Mouse (Mus musculus): ENCODE data around the gene Tmcc3. TPM values are rescaled to one million over a fixed set of nuclear protein-coding genes. Genes with fewer than 3 reads are reported as not detected.

Gene Tmcc3
- total RNA-seq, 1 experiment, result 7.0 TPM

DNA sequence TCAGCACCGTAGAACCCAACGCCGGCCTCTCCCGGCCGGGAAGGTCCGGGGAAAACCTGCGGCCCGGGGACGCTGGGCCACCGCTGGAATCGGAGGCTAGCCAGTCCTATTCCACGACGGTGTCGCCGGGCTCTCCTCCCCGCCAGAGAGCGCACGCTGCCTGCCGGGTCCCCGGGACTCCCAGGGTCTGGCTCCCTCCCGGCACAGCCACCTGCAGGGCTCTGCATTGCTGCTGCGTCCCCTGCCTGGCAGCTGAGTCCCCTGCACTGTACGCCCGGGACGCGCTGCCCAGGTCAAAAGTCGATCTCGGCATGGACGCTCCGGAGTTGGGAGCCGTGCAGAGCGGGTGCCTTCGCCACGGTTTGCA is 203.4 kb downstream of the Tmcc3 start:
- in situ Hi-C loops (cut with MboI; ENCODE audit: low sequenced_read_pairs in 2 of 2, unreplicated experiment in 2 of 2), result no loop called here
- peak overlapping the region; percentile 69 for H3K9ac ChIP-seq (ENCODE audit: insufficient read depth, low read depth, low read length, poor library complexity, severe bottlenecking)
- TF ChIP-seq HCFC1 (IDR thresholded peaks at IDR 0.05; ENCODE audit: borderline replicate concordance, insufficient read depth, low read length), result no peak
- peak overlapping the region; percentile 68 to 86 for H3K4me3 ChIP-seq (ENCODE audit: insufficient read depth in 1 of 2, low read depth in 1 of 2, low read length in 2 of 2, poor library complexity in 1 of 2, severe bottlenecking in 1 of 2)
- no peaks in the 10 kb centered on the region for H3K9me3 ChIP-seq (ENCODE audit: control insufficient read depth, insufficient read depth, low read depth, low read length)
- no peak overlapping the region for H3K27ac ChIP-seq (ENCODE audit: insufficient read depth, low read depth, low read length, poor library complexity, severe bottlenecking)
- no peaks in the 10 kb centered on the region for H3K4me1 ChIP-seq (ENCODE audit: control insufficient read depth in 2 of 2, insufficient read depth in 2 of 2, low read length in 2 of 2, poor library complexity in 1 of 2)
- DNase-seq (ENCODE audit: low read depth, low spot score), result no peak
- H3K36me3 ChIP-seq (ENCODE audit: control insufficient read depth, insufficient read depth, low read length, poor library complexity, severe bottlenecking), result no peaks in the 10 kb centered on the region

DNA sequence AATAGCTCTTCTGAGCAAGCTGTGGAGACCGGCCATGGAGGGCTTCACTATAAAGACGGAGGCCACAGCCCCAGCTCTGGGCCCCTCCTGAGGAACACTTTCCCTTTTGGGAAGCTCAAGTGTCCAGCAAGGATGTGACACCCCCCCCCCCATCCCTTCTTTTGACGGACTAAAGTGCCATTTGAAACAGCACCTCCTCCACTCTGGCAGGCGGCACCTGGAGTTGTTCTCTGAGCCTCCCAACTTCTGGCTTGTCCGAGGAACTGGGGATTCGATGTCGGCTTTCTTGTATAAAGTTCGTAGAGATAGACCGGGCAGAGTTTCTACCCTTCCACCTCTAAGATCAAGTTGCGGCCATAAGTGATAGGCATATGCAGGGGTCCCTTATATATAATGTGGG is 203.8 kb downstream of the Tmcc3 start:
- peak overlapping the region; percentile 69; the same call in 1 of the 2 replicates for H3K9ac ChIP-seq (ENCODE audit: insufficient read depth, low read depth, low read length, poor library complexity, severe bottlenecking)
- peak overlapping the region; percentile 68 to 86 for H3K4me3 ChIP-seq (ENCODE audit: insufficient read depth in 1 of 2, low read depth in 1 of 2, low read length in 2 of 2, poor library complexity in 1 of 2, severe bottlenecking in 1 of 2)
- DNase-seq (ENCODE audit: low read depth, low spot score), result no peak
- in situ Hi-C loops (cut with MboI; ENCODE audit: low sequenced_read_pairs in 2 of 2, unreplicated experiment in 2 of 2), result no loop called here
- H3K9me3 ChIP-seq (ENCODE audit: control insufficient read depth, insufficient read depth, low read depth, low read length), result no peaks in the 10 kb centered on the region
- TF ChIP-seq CHD2 (IDR thresholded peaks at IDR 0.05; ENCODE audit: low read depth, low read length) (no peak), ZNF384 (IDR thresholded peaks at IDR 0.05; ENCODE audit: low read depth, low read length) (no peak), MAFK (IDR thresholded peaks at IDR 0.05; ENCODE audit: insufficient read depth, low read depth, low read length) (no peak), HCFC1 (IDR thresholded peaks at IDR 0.05; ENCODE audit: borderline replicate concordance, insufficient read depth, low read length) (no peak), ZC3H11A (IDR thresholded peaks at IDR 0.05; ENCODE audit: borderline replicate concordance, low read depth, low read length) (no peak)
- no peak overlapping the region for H3K27ac ChIP-seq (ENCODE audit: insufficient read depth, low read depth, low read length, poor library complexity, severe bottlenecking)
- peaks cover 0 to under 1% of the 10 kb centered on the region in 2 experiments; a peak in 1 of 4 replicates for H3K4me1 ChIP-seq (ENCODE audit: control insufficient read depth in 2 of 2, insufficient read depth in 2 of 2, low read length in 2 of 2, poor library complexity in 1 of 2)
- no peaks in the 10 kb centered on the region for H3K36me3 ChIP-seq (ENCODE audit: control insufficient read depth, insufficient read depth, low read length, poor library complexity, severe bottlenecking)

DNA sequence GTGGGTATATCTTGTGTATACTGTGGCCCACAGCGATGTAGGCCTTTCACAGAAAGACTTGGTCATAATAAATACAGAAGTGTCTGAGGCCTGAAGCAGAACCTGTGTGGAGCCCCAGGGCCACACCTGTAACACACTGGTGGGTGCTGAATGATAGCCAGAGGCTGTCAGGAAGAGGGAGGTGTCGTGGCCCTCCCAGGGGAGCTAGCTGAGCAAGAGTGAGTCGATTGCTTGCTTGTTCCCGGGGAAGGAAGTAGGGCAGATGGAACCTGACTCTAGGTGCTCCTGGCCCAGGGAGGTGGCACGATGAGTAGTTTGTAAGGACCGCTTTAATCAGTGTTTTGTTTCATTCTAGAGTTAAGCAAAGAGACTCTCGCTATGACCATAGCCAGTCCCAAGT is 208.1 kb downstream of the Tmcc3 start:
- Histone ChIP-seq H3K9me3 (ENCODE audit: control insufficient read depth, insufficient read depth, low read depth, low read length) (no peaks in the 10 kb centered on the region), H3K27ac (ENCODE audit: insufficient read depth, low read depth, low read length, poor library complexity, severe bottlenecking) (no peak overlapping the region), H3K9ac (ENCODE audit: insufficient read depth, low read depth, low read length, poor library complexity, severe bottlenecking) (no peak overlapping the region), H3K36me3 (ENCODE audit: control insufficient read depth, insufficient read depth, low read length, poor library complexity, severe bottlenecking) (no peaks in the 10 kb centered on the region), H3K4me1 (ENCODE audit: control insufficient read depth in 2 of 2, insufficient read depth in 2 of 2, low read length in 2 of 2, poor library complexity in 1 of 2) (peaks cover 2 to 18% of the 10 kb centered on the region in 2 experiments; a peak in 2 of 4 replicates), H3K4me3 (ENCODE audit: insufficient read depth in 1 of 2, low read depth in 1 of 2, low read length in 2 of 2, poor library complexity in 1 of 2, severe bottlenecking in 1 of 2) (peak overlapping the region; percentile 3 to 27; a peak in 1 of 4 replicates)
- TF ChIP-seq HCFC1 (IDR thresholded peaks at IDR 0.05; ENCODE audit: borderline replicate concordance, insufficient read depth, low read length) (no peak), CHD2 (IDR thresholded peaks at IDR 0.05; ENCODE audit: low read depth, low read length) (no peak), ZC3H11A (IDR thresholded peaks at IDR 0.05; ENCODE audit: borderline replicate concordance, low read depth, low read length) (no peak), MAFK (IDR thresholded peaks at IDR 0.05; ENCODE audit: insufficient read depth, low read depth, low read length) (no peak), ZNF384 (IDR thresholded peaks at IDR 0.05; ENCODE audit: low read depth, low read length) (no peak)
- in situ Hi-C loops (cut with MboI; ENCODE audit: low sequenced_read_pairs in 2 of 2, unreplicated experiment in 2 of 2), result no loop called here
- DNase-seq (ENCODE audit: low read depth, low spot score), result no peak

DNA sequence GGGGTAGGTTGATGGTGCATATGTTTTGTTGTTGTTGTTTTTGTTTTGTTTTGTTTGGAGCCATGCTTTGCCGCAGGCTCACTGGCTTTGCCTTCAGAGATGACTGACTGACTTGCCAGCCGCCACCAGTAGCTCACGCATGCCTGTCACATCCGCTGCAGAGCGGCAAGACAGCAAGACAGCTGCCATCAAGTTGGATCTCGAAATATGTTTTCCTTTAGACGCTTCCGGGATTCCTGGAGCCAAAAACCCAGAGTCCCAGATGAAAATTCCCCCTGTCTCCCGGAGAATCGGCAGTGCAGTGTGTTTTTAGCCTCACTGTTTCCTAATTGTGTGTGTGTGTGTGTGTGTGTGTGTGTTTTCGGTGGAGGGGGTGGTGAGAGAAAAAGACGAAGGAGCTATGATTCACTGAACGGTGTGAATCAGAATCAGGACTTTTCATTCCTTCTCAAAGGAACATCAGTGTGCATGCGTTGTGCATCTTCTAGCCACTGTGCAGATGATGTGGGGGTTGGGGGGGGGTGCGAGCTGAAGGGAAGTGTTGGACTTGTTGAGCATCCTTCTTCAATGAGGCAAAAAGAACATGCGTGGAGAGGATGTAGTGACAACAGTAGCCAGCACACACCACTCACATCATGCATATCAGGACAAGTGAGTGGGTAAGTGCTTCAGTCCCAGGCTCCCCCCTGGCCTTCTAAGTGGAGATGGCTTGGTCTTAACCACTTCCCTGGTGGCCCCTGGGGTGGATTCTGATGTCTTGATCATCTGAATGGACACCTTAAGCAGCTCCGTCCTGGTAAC is 208.8 kb downstream of the Tmcc3 start:
- TF ChIP-seq MAFK (IDR thresholded peaks at IDR 0.05; ENCODE audit: insufficient read depth, low read depth, low read length), result no peak
- TF ChIP-seq CHD2 (IDR thresholded peaks at IDR 0.05; ENCODE audit: low read depth, low read length), result no peak
- TF ChIP-seq ZNF384 (IDR thresholded peaks at IDR 0.05; ENCODE audit: low read depth, low read length), result no peak
- TF ChIP-seq HCFC1 (IDR thresholded peaks at IDR 0.05; ENCODE audit: borderline replicate concordance, insufficient read depth, low read length), result no peak
- TF ChIP-seq ZC3H11A (IDR thresholded peaks at IDR 0.05; ENCODE audit: borderline replicate concordance, low read depth, low read length), result no peak
- no peak for DNase-seq (ENCODE audit: low read depth, low spot score)
- peak overlapping the region; percentile 27 to 30; a peak in 2 of 4 replicates for H3K4me3 ChIP-seq (ENCODE audit: insufficient read depth in 1 of 2, low read depth in 1 of 2, low read length in 2 of 2, poor library complexity in 1 of 2, severe bottlenecking in 1 of 2)
- no peaks in the 10 kb centered on the region for H3K9me3 ChIP-seq (ENCODE audit: control insufficient read depth, insufficient read depth, low read depth, low read length)
- H3K36me3 ChIP-seq (ENCODE audit: control insufficient read depth, insufficient read depth, low read length, poor library complexity, severe bottlenecking), result no peaks in the 10 kb centered on the region
- no peak overlapping the region for H3K27ac ChIP-seq (ENCODE audit: insufficient read depth, low read depth, low read length, poor library complexity, severe bottlenecking)
- in situ Hi-C loops (cut with MboI; ENCODE audit: low sequenced_read_pairs in 2 of 2, unreplicated experiment in 2 of 2), result no loop called here
- peaks cover 2 to 20% of the 10 kb centered on the region in 2 experiments; a peak in 2 of 4 replicates for H3K4me1 ChIP-seq (ENCODE audit: control insufficient read depth in 2 of 2, insufficient read depth in 2 of 2, low read length in 2 of 2, poor library complexity in 1 of 2)
- H3K9ac ChIP-seq (ENCODE audit: insufficient read depth, low read depth, low read length, poor library complexity, severe bottlenecking), result no peak overlapping the region
